Mouse (Mus musculus) right cerebral cortex, postnatal 25 days (tissue): Measurements from ENCODE around the gene Vgll4.

Experiments
- DNase-seq: peaks from one replicate; pipeline ENCODE4 v3.0.0; 2022

Vgll4 gene

DNA sequence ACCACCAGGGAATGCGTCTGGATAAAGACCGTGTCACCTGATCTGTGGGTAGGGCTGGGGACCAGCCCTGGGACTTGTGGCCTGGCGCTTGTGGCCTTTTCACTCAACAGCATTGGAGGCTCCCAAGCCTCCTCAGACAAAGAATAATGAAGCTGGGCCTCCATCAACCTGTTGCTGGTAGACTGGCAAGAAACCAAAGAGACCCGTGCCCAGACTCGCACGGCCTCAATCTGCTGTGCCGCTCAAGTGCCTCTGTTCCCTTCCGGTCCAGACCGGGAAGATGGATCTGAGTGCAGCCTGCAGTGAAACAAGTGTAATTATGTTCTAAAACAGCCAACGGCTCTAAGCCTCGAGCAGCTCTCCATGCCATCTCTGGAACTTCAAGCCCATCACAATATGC is 52.7 kb downstream of the Vgll4 start:
- no peak for DNase-seq

DNA sequence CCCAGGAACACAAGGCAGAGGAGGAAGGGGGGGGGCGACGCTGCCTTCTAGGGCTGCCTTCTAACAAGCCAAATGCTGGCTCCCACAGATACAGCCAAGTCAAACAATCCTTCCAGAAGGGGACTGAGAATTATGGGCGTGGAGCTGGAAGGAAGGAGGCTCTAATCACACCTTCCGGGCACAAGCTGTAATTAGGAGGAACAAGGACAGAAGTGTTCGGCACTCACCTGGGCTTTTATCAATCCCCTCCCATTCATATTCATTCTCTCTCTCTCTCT is 53.1 kb downstream of the Vgll4 start:
- DNase-seq: no peak

DNA sequence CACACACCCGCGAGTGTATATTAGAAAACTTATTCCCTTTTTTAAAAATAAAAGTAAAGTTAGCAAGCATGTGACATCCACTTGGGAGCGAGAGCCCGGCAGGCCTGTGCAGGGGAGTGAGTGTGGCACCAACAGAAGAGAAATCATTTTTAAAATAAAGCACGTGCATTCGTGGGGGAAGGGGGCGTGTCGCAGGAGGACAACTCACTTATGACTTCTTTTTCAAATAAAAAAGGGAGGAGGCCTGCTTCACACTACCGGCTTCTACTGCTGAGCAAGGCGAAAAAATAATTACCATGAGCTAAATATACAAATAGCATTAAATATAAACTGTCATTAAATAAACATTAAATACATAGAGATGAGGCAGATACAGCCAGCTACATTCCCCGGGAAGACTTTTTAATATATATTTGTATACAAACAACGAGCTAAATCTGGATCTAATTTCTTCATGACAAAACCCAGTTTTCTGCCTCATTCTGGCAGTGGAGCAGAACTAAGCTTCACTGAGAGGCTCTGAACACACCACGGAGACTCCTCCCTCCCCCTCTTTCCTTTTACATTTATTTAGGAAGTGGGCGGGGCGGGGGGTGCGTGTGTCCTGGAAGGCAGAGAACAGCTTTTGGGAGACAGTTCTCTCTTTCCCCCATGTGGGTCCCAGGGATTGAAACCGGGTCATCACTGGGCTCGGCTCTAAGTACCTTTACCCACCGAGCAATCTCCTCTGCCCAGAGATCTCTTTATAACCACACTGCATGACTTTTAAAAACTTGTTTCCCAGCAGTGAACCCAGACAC is 53.7 kb downstream of the Vgll4 start:
- no peak for DNase-seq

DNA sequence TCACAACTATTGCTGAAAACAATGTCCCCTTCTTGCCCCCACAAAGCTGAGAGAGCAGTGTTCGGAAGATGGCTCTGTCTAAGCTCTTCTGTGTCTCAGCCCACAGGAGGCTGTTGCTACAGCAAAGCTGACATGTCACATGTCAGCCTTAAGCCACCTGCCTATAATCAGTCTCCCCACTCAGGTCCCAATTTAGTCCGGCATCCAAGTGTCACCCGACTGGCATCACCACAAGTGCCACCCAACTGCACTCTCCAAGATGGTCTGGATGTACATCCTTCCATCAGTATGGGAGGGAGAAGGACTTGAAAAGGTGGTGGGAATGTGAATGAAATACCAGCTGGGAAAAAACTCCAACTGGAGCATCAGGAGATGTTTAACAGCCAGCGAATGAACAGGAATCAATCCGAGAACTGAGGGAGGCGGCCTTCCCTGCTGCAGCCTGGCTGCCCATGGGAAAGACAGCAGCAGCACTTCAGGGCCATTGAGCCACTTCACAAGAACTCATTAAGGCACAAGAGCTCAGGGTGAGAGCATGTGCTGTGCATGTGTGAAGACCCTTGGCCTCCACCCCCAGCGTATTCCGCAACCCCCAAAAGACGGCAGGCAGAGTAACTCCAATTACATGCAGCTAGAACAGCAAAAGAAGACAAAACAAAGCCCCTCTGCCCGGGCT is 55.6 kb downstream of the Vgll4 start:
- DNase-seq: no peak

DNA sequence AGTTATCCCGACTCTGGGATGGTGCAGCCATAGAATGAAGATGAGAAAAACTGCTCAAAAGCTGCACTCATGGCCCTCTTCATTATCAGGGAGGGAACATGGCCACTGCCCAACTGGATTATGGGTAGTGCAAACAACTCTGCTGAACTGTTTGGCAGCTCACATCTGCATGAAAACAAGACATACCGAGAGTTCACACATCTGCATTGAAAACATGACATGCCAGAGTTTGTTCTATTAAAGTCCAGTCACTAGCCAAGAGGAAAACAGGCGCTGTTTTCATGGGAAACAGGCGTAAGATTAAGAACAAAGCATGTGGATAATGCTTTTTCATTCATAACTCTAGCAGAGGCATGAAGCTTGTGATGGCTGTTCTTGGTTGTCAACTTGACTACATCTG is 56.7 kb downstream of the Vgll4 start:
- DNase-seq: no peak

DNA sequence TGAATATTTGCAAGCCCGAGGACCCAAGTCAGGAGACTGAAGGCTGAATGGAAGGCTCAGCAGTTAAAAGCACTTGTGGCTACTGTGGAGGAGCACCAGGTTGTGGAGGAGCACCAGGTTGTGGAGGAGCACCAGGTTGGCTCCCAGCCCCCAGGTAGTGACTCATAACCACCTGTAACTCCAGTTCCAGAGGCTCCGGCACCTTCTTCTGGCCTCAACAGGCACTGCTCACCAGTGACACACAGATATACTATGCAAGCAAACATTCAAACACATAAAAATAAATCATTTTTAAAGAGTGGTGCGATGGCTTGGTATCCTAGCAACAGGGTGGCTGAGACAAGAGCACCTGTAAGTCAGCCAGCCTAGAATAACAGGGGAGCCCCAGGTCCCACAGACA is 58.3 kb downstream of the Vgll4 start:
- DNase-seq: no peak

DNA sequence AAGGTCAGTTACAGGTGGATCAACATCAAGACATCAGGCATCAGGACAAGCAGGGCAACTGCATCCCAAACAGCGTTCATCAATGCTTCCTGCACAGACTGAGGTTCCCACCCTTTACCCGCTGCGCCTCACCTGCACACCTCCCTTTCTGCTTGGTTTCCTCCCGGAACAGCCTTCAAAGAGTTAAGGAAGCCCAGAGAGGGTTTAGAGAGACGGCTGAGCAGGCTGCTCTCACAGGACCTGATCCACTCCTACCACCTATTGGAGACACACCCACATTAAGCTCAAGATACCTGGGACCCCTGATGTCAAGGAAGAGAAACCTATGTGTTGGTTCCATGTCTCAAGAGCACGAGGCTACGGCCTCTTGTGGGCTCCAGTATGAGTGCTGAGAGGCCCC is 60.0 kb downstream of the Vgll4 start:
- DNase-seq: no peak

DNA sequence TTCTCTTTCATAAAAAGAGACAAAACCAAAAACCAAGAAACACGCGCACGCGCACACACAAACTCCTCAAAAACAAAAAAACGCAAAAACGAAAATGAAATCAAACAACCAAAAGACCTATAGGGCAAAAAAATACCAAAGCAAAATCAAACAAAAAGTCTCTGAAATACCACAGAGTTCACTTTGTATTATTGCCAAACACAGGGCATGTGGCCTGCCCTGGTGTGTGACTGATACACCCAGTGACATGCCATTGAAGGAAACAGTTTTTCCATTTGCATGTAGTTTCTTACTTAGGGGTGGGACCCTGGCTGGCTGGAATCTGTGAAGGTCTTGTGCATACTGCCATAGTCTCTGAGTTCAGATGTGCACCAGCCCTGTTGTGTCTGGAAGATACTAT is 62.3 kb downstream of the Vgll4 start:
- DNase-seq: no peak

DNA sequence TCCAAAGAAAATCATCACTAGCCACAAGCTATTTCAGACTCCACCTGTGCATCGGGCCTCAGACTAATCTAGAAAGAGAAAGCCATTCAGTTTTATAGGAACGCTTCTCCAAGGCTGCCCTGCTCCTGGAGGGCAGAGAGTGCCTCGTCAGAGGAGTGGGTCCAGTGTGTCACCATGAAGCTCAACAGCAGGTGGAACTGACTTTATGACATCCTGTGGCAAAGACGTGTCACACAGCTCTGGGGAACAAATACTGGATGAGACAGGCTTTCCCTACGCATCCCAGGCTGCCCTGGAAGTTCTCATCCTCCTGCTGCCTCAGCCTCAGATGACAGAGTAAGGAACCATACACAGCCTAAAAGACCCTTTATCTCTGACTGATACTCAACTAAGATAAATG is 63.6 kb downstream of the Vgll4 start:
- no peak for DNase-seq

DNA sequence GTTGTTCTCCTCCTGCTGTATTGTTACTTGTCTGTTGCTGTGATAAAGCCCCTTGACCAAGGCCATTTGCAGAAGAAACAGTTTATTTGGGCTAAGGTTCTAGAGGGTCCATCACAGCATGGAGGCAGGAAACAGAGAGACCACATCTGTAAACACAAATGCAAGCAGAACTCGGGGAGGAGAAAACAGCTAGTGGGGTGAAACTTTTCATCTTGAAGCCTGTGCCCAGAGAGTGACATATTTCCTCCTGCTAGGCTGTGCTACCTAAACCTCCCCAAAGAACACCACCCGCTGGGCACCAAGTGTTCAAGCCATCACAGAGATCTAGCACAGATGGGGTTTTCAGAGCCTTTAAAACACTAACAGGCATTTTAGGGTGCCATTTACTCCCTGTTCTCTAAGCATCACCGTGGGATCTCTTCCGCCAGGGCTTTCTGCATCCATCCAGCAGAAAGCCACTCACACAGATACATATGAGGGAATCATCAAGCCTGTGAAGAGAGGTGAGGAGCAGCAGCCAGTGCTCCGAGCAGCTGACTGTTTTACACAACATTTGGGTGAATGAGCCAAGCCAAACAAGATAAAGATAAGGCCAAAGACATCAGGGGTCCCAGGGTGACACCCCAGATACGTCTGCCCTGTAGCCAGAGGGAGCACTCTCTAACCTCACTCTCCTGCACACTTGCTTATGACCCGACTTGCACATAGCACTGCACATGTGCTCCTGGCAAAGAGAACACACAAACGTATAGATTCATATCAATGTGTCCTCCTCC is 64.4 kb downstream of the Vgll4 start:
- DNase-seq: no peak

DNA sequence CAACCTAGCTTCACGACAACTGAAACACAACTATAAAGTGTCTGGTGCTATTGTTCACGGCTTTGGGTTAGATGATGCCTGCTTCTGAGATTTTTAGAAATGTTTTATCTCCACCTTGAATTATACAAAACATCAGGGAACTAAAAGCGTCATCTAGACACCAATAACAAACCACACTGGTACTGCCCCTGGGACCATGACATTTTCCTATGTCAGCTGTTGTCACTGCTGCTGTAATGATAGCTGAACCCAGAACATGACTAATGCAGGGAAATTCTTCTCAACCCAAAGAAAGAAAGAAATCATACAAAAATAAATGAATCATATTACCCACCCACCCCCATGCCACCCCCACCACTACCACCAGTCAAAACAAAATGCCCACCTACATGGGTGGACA is 65.0 kb downstream of the Vgll4 start:
- no peak for DNase-seq

DNA sequence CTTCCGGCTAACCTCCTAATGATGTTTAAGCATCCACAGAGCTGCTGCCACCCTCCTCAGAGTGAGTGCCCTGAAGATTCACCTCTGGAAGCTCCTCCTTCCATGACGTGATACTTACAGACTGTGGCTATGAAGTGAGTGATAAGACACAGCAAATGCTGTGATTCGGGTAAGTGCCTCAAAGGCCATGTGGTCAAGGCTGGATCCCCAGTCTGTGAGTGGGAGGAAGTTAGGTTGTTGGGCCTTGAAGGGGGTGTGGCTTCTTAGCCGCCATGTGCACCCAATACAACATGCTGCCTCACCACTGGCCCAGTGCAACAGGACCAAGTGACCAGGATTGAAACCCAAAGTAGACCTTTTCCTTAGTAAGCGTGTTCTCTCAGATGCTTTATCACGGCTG is 65.6 kb downstream of the Vgll4 start:
- no peak for DNase-seq

DNA sequence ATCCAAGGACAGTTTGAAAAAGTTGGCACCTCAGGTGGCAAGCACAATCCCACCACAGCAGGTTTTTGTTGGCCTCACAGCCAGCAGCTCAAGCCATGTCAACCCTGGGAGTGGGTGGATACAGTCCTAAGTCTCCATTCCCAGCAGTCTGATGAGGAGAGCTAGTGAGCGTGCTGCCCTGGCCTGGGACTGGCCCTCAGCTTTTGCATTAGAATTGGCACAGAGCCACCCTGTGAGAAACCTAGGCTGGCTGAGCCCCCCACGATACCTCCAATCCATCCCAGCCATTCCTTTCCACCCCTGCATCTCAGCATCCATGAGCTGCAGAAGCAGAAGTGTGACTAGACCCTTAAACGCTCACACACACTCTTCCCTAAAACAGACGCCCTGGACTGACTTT is 67.9 kb downstream of the Vgll4 start:
- no peak for DNase-seq

DNA sequence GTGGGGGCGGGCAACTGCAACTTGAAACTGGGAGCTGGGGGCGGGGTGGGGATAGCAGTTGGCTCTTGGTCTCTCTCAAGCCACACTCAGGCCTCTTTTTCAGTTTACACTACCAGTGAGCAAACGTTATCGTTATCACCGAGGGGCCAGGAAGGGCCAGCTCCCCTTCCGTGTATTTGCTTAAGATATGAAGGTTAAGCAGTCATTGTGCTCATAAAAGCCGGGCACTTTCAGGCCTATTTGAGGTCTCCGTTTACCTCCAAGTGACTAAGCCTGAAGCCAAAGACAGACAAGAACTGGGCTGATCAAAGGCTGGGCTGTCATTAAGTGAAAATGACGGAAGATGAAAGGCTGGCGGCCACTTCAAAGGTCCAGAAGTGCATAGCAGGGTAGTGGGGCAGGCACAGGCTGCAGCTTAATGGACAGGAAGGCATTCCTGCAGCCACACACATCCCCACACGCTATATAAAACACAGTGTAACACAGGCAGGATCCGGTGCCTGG is 68.4 kb downstream of the Vgll4 start:
- no peak for DNase-seq

DNA sequence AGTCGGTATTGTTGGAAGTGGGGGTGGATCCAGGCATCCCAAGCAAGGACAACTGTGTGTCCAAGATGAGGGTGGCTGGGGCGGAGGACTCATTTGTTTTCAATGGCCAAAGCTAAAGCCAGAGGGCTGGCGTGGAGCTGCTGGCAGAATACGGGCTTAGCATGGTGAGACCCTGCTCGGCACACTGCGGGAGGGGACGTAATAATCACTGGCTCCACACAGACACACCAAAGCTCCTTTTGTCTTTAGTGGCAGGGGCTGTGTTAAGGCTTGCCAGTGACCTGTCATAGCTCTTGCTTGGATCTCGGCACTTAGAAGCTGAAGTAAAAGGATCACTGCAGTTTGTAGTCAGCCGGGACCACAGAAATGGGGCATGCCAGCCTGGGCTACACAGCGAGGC is 69.6 kb downstream of the Vgll4 start:
- DNase-seq: no peak

DNA sequence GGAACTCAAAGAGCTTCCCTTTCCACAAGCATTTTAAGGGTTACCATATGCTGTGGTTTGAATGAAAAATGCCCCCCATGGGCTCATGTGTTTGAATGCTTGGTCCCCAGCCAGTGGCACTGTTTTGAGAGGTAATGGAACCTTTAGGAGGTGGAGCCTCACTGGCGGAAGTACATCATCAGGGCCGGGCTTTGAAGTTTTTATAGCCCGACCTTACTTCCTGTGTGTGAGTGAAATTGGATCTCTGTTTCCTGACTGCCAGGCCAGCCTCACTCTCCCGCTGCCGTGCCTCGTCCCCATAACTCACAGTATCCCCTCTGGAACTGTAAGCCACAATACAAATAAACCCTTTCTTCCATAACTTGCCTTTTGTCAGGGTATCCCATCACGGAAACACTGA is 70.1 kb downstream of the Vgll4 start:
- DNase-seq: no peak

DNA sequence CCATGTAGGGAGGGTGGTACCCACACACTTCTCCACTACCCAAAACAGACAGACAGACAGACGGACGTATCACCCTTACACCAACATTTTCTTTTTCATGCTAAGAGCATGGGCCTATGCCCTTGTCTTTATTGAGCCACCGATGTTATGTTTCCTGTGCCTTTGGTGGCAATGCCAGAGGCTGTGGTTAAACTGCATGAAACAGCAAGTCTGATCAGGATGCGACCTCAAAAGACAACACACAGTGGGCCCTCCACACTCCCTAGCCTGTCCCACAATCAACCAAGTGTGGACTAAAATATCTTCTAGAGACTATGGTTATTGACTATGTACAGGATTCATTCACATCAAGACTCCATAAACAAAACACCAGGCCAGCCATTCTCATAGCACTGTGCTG is 70.8 kb downstream of the Vgll4 start:
- DNase-seq: no peak

DNA sequence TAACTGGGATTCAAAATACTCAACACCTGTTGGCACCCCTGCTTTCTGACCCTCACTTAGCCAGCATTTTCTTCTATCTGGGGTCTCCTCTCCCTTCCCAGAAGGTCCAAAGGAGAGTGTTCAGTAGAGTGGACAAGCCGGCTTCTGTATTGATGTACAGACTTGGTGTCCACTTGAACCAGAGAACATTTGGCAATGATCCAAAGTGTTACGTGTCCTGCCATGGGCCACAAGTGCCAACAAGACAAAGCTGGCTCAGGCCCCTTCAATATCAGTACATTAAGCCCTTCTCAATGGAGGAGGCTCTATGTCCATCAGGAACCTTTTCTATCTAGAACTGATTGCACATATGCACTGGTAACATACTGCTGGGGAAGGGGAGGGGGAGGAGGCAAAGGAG is 73.5 kb downstream of the Vgll4 start:
- DNase-seq: no peak

DNA sequence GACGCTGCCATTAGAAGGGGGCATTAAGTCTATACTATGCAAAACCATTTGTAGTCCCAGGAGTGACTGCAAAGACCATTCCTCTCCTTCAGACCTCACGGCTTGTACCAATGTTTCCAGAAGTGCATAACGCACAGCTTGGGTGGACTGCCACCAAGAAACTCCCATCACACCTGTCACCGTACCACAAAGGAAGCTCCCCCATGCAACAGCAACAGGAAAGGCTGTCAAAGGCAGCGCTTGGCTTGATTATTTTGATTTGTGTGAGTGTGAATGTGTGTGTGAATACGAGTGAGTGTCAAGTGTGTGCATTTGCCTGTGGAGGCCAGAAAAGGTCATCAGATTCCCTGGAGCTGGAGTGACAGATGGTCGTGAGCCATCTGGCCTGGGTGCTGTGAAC is 74.6 kb downstream of the Vgll4 start:
- no peak for DNase-seq

DNA sequence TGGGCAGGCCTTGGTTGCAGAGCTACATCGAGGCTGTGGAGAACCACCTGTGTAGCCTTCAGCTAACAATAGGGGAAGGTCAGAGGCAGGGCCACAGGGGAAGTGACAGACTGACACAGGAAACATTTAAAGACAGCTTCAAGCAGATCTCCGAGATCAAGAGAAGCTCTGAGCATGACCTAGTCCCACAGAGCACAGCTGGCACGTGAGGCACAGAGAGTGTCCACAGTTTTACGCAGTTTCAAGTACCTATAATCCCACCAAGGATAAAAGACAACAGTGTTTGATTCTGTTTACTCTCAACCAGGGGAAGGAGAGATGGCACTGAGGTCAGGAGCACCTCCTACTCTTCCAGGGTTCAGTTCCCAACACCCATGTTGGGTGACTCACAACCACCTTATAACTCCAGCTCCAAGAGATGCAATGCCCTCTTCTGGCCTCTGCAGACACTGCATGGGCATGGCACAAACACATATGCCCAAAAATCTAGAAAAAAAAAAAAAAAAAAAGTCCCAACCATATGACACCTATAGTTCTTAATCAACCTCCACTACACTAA is 75.2 kb downstream of the Vgll4 start:
- no peak for DNase-seq

DNA sequence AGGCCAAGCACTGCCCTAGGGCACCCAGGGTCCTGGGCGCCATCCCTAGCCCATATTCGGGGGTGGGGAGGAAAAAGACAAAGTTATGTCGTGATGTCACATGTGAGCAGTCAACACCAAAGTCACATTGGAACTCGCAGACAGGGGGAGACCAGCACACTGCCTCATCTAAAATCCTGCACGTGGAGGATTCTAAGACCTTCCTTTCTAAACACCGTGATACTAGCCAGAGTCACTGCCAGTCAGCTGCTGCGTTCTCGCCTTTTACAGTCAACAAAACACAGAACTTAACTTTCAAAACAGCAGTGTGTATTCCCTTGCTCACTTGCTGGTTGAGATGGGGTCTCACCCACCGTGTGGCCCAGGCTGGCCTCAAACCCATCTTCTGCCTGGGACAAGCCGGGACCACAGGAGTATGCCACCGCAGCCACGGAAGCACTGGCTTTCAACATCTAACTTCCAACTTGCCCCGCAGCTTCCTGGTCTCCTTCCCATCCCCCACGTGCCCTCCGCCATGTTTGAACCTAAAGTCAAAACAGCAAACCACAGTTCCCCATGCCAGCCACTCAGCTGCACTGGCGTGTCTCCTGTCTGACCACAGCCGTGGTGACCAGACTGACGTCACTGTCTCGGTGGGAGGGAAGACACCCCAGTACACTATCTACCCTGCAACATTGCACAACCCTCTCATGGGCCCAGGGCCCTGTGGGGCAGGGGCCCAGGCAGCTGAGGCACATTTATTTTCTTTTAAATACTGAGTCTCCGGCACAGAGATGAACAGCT is 76.2 kb downstream of the Vgll4 start:
- DNase-seq: no peak

DNA sequence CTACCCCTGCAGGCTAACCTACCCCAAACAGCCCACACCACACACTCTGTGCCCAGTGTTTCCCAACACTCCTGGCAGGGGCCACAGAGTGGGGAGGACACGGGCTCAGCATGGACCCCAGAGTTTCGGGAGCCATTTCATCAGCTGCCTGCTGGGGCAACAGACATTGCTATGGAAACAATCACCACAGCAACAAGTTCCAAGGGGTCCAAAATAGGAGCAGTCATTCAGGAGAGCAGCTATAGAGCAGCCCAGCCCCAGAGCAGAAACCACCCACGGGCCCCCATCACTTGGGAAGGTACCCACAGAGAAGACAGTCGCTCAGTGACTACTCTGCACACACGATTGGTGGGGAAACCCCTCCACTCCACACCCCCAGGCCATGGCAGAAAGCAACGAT is 77.4 kb downstream of the Vgll4 start:
- DNase-seq: peak; percentile 70

DNA sequence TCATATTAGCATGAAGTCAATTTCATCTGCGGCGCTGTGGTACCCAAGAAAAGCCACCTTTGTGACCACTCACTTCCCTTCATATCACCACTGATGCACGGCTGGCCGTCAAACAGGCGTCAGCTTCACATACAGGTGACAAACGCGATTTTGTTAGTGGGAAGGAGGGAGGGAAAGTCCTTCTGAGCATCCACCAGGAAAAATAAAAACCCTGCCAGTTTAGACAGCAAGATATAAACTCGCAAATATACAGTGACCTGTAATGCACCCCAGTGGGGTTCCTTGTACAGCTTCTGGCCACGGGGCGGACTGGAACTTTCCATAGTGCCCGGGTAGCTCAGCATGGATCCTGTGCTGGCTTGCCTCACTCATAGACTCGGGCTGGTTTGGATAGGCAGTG is 78.0 kb downstream of the Vgll4 start:
- no peak for DNase-seq
